Mouse (Mus musculus) cortical plate, adult 2 months (tissue): ENCODE results near the gene Hcn1.

Experiments used
- CTCF ChIP-seq: fragments of 200-500 bp; IDR thresholded peaks from 2 replicates; pipeline ENCODE4 v1.5.1; 2011; ENCODE audit warnings: mild to moderate bottlenecking, control low read depth, low read length; ENCODE audit not compliant: insufficient read depth; ENCODE audit errors: extremely low read depth
- POLR2A ChIP-seq: fragments of 200-500 bp; IDR thresholded peaks from 2 replicates; pipeline ENCODE4 v1.6.1; 2011; ENCODE audit warnings: mild to moderate bottlenecking, low read length, control low read depth; ENCODE audit not compliant: insufficient read depth; ENCODE audit errors: extremely low read depth

- TF ChIP-seq POLR2A = no peak
- no peak for TF ChIP-seq CTCF
These were observed 56.5 kb downstream of the Hcn1 start for GRCm38 (mm10) chr13:117658414-117659175.
